Mouse (Mus musculus) limb, embryonic 14.5 days (tissue): ENCODE measurements around the gene Hoxb3. TPM values are rescaled to one million over a fixed set of nuclear protein-coding genes. Genes with fewer than 3 reads are reported as not detected.

Experiments
- ATAC-seq: fragments of 200-750 bp; cut with Nextera tagmentation; 2 replicates; pipeline ENCODE4 v1.8.0; 2017; ENCODE audit warnings: low read depth, moderate number of reproducible peaks, moderate TSS enrichment; ENCODE audit not compliant: low FRiP score
- DNase-seq: peaks from one replicate; pipeline ENCODE4 v3.0.0-alpha.2; 2015; ENCODE audit warnings: low spot score
- H3K27ac ChIP-seq: fragments of 300-500 bp; sonication (generic); replicated peaks from 2 replicates; pipeline ENCODE4 v1.5.1; 2014; ENCODE audit warnings: low read depth, mild to moderate bottlenecking, low read length, moderate library complexity, mixed read lengths
- H3K27me3 ChIP-seq: fragments of 300-500 bp; sonication (generic); 2 replicates; pipeline ENCODE4 v1.6.1; 2014; ENCODE audit warnings: low read length, mixed read lengths; ENCODE audit not compliant: control insufficient read depth, insufficient read depth
- H3K36me3 ChIP-seq: fragments of 300-500 bp; sonication (generic); 2 replicates; pipeline ENCODE4 v1.6.1; 2014; ENCODE audit warnings: mild to moderate bottlenecking, low read length, moderate library complexity, mixed read lengths; ENCODE audit not compliant: control insufficient read depth, insufficient read depth
- H3K4me1 ChIP-seq: fragments of 300-500 bp; sonication (generic); 2 replicates; pipeline ENCODE4 v1.6.1; 2014; ENCODE audit warnings: antibody characterized with exemption, low read length, mixed read lengths; ENCODE audit not compliant: control insufficient read depth, insufficient read depth
- H3K4me2 ChIP-seq: fragments of 300-500 bp; sonication (generic); replicated peaks from 2 replicates; pipeline ENCODE4 v1.6.1; 2014; ENCODE audit warnings: low read depth, mild to moderate bottlenecking, low read length, moderate library complexity; ENCODE audit not compliant: severe bottlenecking
- H3K4me3 ChIP-seq: fragments of 300-500 bp; sonication (generic); replicated peaks from 2 replicates; pipeline ENCODE4 v1.5.1; 2014; ENCODE audit warnings: low read length
- H3K9ac ChIP-seq: fragments of 300-500 bp; sonication (generic); 2 replicates; pipeline ENCODE4 v1.6.1; 2014; ENCODE audit warnings: mild to moderate bottlenecking, low read depth, low read length, moderate library complexity; ENCODE audit not compliant: severe bottlenecking
- H3K9me3 ChIP-seq: fragments of 300-500 bp; sonication (generic); 2 replicates; pipeline ENCODE4 v1.6.1; 2016; ENCODE audit warnings: low read length; ENCODE audit not compliant: control insufficient read depth
- POLR2A ChIP-seq: fragments of 200-500 bp; IDR thresholded peaks from 2 replicates; pipeline ENCODE4 v1.8.0; 2012; ENCODE audit warnings: inconsistent platforms, mild to moderate bottlenecking, moderate library complexity, borderline replicate concordance; ENCODE audit not compliant: insufficient read depth, insufficient read length; ENCODE audit errors: extremely low read depth
- WGBS: fragments of 180-500 bp; shearing (Covaris S2); extraction: QIAGEN DNeasy Blood & Tissue Kit; methylation state at CpG from one replicate; pipeline ENCODE4 v1.1.7; 2014; 5-methylcytosine and 5-hydroxymethylcytosine counted together
- polyA plus RNA-seq, 2 experiments: library from polyadenylated mRNA; depleted of rRNA in 1 of 2; stranded (reverse) in 1 of 2; unstranded in 1 of 2; fragments of >200 nt; fragmentation: Nextera tagmentation in 1 of 2; extraction: Ambion mirVana in 1 of 2; gene quantifications; 2 replicates each; pipeline versions ENCODE4 v1.2.1 to v1.2.3; 2012 to 2014

Hoxb3 gene
- polyA plus RNA-seq, 2 experiments = 0.69 to 4.9 TPM

DNA sequence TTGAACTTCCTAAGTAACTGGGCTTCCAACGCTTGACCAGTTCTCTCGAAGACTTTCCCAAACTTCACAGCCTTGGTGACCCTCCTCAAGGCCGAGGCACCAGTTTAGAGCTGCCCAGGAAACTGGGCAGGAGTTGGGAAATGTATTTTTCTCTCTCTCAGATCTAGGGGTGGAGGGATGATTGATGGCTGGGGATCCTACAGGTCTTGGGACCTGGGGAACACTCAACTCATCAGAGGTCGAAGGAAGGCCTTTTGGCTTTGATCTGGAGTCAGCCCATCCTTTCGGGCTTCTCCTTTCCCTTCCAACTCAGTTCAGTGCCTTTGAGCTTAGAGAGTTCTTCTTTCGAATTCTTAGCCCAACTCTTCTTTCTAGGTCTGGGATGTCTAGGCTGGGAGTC lies 44.0 kb downstream of the Hoxb3 start:
- Histone ChIP-seq H3K36me3 (no peaks in the 10 kb centered on the region), H3K4me3 (no peak overlapping the region; the same call in 1 of the 2 replicates), H3K9ac (no peak overlapping the region), H3K9me3 (no peaks in the 10 kb centered on the region), H3K27me3 (peaks cover 86% of the 10 kb centered on the region), H3K4me1 (no peaks in the 10 kb centered on the region), H3K4me2 (no peak overlapping the region), H3K27ac (no peak overlapping the region)
- TF ChIP-seq POLR2A = no peak
- ATAC-seq (no peak), DNase-seq (no peak)
- 11% methylated on average over 6 of the region's 6 CpGs for WGBS

DNA sequence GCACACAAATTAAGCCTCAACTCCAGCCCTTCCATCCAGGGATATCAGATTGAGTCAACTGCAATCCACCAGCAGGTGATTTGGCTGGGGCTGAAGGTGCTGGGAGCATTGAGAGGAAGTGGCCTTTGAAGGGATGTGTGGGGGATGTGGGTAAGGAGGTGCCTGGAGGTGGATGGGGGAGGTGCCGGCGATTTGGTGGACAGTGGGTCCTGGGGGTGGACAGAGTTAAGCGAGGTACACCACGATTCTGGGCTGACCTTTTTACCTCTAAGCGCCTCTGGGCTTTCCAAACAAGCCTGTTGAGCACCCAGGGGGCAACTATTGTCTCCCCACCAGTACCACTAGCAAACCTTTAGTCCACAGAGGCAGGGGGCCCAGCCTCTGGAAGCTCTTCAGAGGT lies 45.6 kb downstream of the Hoxb3 start:
- WGBS = 32% methylated on average over 5 of the region's 5 CpGs
- no peaks in the 10 kb centered on the region for H3K9me3 ChIP-seq
- no peak overlapping the region for H3K27ac ChIP-seq
- no peak for DNase-seq
- no peak overlapping the region for H3K9ac ChIP-seq
- no peak overlapping the region for H3K4me3 ChIP-seq
- no peaks in the 10 kb centered on the region for H3K36me3 ChIP-seq
- TF ChIP-seq POLR2A = no peak
- ATAC-seq = no peak
- peaks cover 87% of the 10 kb centered on the region for H3K27me3 ChIP-seq
- no peak overlapping the region for H3K4me2 ChIP-seq
- no peaks in the 10 kb centered on the region for H3K4me1 ChIP-seq

DNA sequence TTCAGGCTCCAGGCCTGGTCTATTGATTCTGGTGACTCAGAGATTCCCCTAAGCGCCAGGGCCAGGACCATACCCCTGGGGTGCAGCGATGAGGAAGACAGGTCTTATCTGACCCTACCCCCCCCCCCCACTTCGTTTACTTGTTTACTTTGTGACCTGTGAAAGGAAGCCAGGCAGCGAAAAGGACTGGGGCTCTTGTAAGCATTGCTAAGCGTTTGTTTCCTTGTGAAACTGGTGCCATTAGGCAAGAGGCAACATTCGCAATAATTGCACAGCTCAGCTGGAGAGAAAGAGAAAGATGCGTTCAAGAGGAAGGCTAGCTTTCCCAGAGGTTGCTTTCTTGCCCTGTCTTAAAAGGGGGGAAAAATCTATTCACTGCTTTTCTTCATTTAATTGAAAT lies 46.0 kb downstream of the Hoxb3 start:
- ATAC-seq = no peak
- H3K27me3 ChIP-seq = peaks cover 87% of the 10 kb centered on the region
- no peak overlapping the region for H3K4me2 ChIP-seq
- H3K9ac ChIP-seq = no peak overlapping the region
- 22% methylated on average over 7 of the region's 7 CpGs for WGBS
- no peak for TF ChIP-seq POLR2A
- no peak for DNase-seq
- no peaks in the 10 kb centered on the region for H3K36me3 ChIP-seq
- no peaks in the 10 kb centered on the region for H3K9me3 ChIP-seq
- no peak overlapping the region for H3K4me3 ChIP-seq
- H3K27ac ChIP-seq = no peak overlapping the region
- H3K4me1 ChIP-seq = no peaks in the 10 kb centered on the region

DNA sequence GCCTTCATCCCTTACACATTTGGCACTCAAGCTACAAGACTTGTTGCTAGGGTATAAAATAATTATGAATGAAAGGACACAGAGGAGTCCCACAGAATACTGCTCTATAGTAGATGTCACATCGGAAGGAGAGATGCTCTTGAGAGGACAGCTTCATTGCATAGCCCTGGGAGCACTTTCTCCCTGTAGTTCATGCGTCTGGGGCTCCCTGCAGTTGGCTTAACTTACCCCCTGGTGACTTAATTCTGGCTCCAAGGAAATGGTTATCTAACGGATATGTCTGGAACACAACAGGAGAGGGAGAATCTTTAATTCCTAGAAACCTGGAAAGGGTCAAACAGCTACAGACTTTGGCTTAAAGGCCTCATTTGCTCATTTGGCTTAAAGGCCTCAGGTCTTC lies 48.6 kb downstream of the Hoxb3 start:
- H3K27ac ChIP-seq = no peak overlapping the region
- ATAC-seq (no peak), DNase-seq (no peak)
- H3K4me3 ChIP-seq = no peak overlapping the region
- no peak overlapping the region for H3K4me2 ChIP-seq
- no peaks in the 10 kb centered on the region for H3K36me3 ChIP-seq
- H3K9ac ChIP-seq = no peak overlapping the region
- no peaks in the 10 kb centered on the region for H3K9me3 ChIP-seq
- no peaks in the 10 kb centered on the region for H3K4me1 ChIP-seq
- 25% methylated on average over 3 of the region's 3 CpGs for WGBS
- TF ChIP-seq POLR2A = no peak
- peaks cover 86% of the 10 kb centered on the region for H3K27me3 ChIP-seq

DNA sequence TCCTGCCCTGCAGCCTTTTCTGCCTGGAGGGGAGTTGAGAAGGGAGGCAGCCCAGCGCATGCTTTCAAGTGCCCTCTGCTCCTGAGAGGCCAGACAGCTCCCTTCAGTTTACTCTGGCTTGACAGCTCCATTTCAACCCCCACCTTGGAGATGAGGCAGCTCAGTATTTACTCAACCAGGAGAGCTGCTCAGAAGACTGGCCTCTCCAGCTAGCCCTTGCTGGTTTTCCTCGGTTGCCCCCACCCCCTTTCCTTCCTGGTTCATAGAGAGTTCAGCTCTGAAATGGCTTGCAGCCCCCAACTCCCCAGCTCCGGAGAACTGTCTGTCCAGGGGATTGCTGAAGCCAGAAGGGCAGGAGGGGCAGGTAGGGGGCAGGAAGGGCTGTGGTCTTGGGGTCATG lies 49.4 kb downstream of the Hoxb3 start:
- Histone ChIP-seq H3K4me2 (no peak overlapping the region), H3K27me3 (peaks cover 83% of the 10 kb centered on the region), H3K4me1 (no peaks in the 10 kb centered on the region), H3K9ac (no peak overlapping the region), H3K4me3 (no peak overlapping the region), H3K36me3 (no peaks in the 10 kb centered on the region), H3K9me3 (no peaks in the 10 kb centered on the region), H3K27ac (no peak overlapping the region)
- DNase-seq (no peak), ATAC-seq (no peak)
- no peak for TF ChIP-seq POLR2A
- WGBS = 8% methylated on average over 3 of the region's 3 CpGs

DNA sequence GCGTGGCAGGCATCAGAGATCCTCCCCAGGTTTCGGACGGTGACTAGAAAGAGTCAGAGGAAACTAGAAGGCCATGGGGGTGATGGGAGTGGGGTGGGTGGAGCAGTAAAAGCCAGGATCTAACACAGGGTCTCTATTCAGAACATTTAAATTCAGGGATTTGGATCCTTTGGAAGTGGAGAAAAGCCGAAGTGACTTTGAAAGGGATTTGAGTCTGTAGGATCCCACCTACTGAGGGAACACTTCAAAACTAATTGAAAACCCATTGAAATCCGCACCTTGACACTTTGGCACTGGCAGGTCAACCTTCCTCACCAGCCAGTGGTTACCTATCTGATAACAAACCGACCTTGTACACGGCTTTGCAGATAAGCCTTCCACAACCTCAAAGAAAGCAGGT lies 51.7 kb downstream of the Hoxb3 start:
- Histone ChIP-seq H3K4me2 (no peak overlapping the region), H3K36me3 (no peaks in the 10 kb centered on the region), H3K9me3 (no peaks in the 10 kb centered on the region), H3K27ac (no peak overlapping the region), H3K4me1 (no peaks in the 10 kb centered on the region), H3K27me3 (peaks cover 61% of the 10 kb centered on the region), H3K4me3 (no peak overlapping the region), H3K9ac (no peak overlapping the region)
- DNase-seq (no peak), ATAC-seq (no peak)
- 35% methylated on average over 7 of the region's 7 CpGs for WGBS
- no peak for TF ChIP-seq POLR2A
